Mouse (Mus musculus): ENCODE measurements around the gene Ypel3. TPM values are rescaled to one million over a fixed set of nuclear protein-coding genes. Genes with fewer than 3 reads are reported as not detected.

Ypel3 gene
- 214 to 273 TPM (median 230 TPM) in 4 replicates for total RNA-seq (2023; ENCODE audit: inconsistent age)

DNA sequence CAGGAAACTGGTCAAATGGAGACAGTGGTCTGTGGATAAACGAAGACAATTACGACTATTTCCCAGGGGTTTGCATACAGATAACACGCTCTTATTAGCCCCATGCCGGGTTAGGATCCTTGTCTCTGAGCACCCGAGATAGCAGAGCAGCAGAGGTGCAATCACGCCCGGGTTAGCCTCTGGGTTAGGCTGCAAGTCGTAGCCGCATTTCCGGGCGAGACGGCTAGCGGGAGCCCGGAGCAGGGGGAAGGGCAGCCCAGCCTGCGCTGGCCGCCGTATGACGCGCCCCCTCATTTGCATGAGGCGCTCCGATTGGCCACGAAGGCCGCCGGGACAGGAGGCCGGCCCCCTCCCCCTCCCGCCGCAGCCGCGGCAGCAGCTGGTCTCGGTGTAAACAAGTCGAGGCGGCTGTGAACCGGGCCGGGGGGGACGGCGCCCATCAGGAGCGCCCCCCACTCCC is at the start of gene Ypel3:
Ypel3 (plus strand) TSS at position 358 of the 460 bp plus-strand sequence.

DNA sequence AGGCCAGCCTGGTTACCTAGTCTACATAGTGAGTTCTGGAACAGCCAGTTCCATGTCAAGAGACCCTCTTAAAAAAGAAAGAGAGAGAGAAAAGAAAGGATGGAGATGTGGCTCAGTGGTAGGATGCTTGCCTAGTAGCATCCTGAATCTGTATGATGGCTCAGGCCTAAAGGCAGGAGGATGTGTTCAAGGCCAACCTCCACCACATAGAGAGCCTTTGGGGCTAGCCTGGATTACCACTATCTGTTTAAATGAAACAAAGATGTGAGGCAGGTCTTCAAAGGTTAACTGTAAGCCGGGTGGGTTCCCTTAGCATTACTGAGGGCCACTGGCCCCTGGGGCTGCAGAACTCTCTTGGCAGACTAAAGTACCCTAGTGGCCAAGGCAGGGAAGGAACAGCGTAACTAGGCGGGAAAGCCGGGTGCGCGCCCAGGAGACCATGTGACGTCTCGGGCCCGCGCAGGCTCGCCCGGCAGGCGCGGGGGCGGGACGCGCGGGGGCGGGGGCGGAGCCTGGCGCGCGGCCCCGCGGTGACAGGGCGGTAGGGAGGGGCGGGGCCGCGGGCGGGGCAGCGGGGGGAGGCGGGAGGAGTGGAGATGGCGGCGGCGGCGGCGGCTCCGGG is 17.6 kb upstream of the Ypel3 start, which contains the start of gene Mapk3:
Mapk3 (plus strand) TSS at position 552 of the 622 bp plus-strand sequence.

DNA sequence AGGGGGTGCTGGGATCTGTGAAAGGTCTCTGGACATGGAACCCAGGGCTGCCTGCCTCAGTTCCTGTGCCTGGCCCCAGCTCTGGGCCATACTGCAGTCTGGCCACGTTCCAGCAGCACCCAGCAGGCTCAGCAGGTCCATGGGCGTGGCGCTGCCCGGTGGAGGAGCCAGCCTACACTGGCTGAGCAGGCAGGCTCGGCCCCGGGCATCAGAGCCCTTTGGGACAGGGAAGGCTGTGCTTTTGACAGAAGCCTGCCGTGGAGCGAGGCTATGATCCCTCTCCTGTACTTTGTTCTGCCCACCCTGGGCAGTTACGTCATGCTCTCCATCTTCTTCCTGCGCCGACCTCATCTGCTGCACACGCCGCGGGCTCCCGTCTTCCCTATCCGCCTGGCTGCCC is 10.6 kb upstream of the Ypel3 start, which contains the start of gene Gdpd3:
Gdpd3 (plus strand) TSS at position 134 of the 400 bp plus-strand sequence.

DNA sequence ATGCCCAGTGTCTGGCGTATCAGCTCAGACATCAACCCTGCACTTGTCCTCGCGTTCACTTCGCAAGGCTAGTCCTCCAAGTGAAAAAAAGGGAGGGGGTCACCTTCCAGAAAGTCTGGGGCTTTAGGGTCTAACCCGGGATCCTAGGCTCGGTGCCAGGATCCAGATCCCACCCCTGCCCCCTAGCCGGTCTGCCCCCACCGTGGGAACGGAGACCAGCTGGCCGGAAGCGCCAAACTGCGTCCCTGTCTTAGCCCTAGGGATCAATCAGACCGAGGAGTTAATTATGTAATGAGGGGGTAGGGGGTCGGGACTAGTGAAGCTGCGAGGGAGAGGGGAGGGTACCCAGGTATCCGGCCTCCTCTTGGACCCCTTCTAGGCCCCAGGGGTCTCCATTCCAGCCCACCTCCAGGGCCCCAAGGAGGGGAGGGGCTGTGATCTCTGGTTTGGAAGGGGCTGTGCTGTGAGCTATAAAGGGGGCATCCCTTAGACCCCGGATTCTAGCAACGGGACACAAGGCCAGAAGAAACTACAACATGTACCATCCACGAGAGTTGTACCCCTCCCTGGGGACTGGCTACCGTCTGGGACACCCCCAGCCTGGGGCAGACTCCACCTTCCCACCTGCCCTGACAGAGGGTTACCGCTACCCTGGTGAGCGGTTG is 4.3 kb downstream of the Ypel3 start, which contains the start of gene Tbx6:
Tbx6 (plus strand) TSS at position 513 of the 665 bp plus-strand sequence.

GRCm38 (mm10) chr7:126791851-126792720 is 15.3 kb downstream of the Ypel3 start, which contains the start of gene Ppp4c:
Gene Ppp4c (minus strand): TSS chr7:126792496.

GRCm38 (mm10) chr7:126797411-126798126 is 20.8 kb downstream of the Ypel3 start, which contains the start of gene Fam57b:
Gene Fam57b (plus strand): TSS chr7:126797668.

Other genes with a start within 250 kb of the Ypel3 start
- 142 to 155 TPM (median 153 TPM) in 4 replicates for gene Eif3c, start 210.5 kb upstream of the Ypel3 start, total RNA-seq (2023; ENCODE audit: inconsistent age)
- 2.4 to 5.9 TPM (median 2.9 TPM) in 4 replicates for gene Apobr, start 192.0 kb upstream of the Ypel3 start, total RNA-seq (2023; ENCODE audit: inconsistent age)
- gene Cln3, start 191.1 kb upstream of the Ypel3 start, total RNA-seq (2023; ENCODE audit: inconsistent age) = 68.8 to 79.7 TPM (median 70.3 TPM) in 4 replicates
- not detected in 4 replicates for gene Il27, start 182.0 kb upstream of the Ypel3 start, total RNA-seq (2023; ENCODE audit: inconsistent age)
- not detected in 4 replicates for gene Nupr1, start 146.1 kb upstream of the Ypel3 start, total RNA-seq (2023; ENCODE audit: inconsistent age)
- gene Sgf29, start 127.6 kb upstream of the Ypel3 start, total RNA-seq (2023; ENCODE audit: inconsistent age) = 53.2 to 68.5 TPM (median 58.7 TPM) in 4 replicates
- gene Sult1a1, start 100.5 kb upstream of the Ypel3 start, total RNA-seq (2023; ENCODE audit: inconsistent age) = 0.39 to 0.80 TPM in 2 of 4 replicates, not detected in the others
- 92.9 to 130 TPM (median 104 TPM) in 4 replicates for gene Bola2, start 81.6 kb upstream of the Ypel3 start, total RNA-seq (2023; ENCODE audit: inconsistent age)
- gene Slx1b, start 81.2 kb upstream of the Ypel3 start, total RNA-seq (2023; ENCODE audit: inconsistent age) = 3.9 to 6.4 TPM (median 4.9 TPM) in 4 replicates
- gene Coro1a, start 69.2 kb upstream of the Ypel3 start, total RNA-seq (2023; ENCODE audit: inconsistent age) = 1,256 to 1,390 TPM (median 1,299 TPM) in 4 replicates
- gene Mapk3, start 17.4 kb upstream of the Ypel3 start, total RNA-seq (2023; ENCODE audit: inconsistent age) = 40.6 to 45.0 TPM (median 42.7 TPM) in 4 replicates
- 0.99 to 4.9 TPM (median 2.5 TPM) in 4 replicates for gene Gdpd3, start 10.6 kb upstream of the Ypel3 start, total RNA-seq (2023; ENCODE audit: inconsistent age)
- 6.5 to 8.9 TPM (median 7.0 TPM) in 4 replicates for gene Tbx6, start 4.5 kb downstream of the Ypel3 start, total RNA-seq (2023; ENCODE audit: inconsistent age)
- gene Ppp4c, start 15.5 kb downstream of the Ypel3 start, total RNA-seq (2023; ENCODE audit: inconsistent age) = 266 to 298 TPM (median 270 TPM) in 4 replicates
- gene Fam57b, start 20.7 kb downstream of the Ypel3 start, total RNA-seq (2023; ENCODE audit: inconsistent age) = not detected in 4 replicates
- not detected in 4 replicates for gene 4930451I11Rik, start 54.7 kb downstream of the Ypel3 start, total RNA-seq (2023; ENCODE audit: inconsistent age)
- not detected in 4 replicates for gene Doc2a, start 70.5 kb downstream of the Ypel3 start, total RNA-seq (2023; ENCODE audit: inconsistent age)
- 19.8 to 34.1 TPM (median 25.1 TPM) in 4 replicates for gene Hirip3, start 85.0 kb downstream of the Ypel3 start, total RNA-seq (2023; ENCODE audit: inconsistent age)
- gene Ino80e, start 85.4 kb downstream of the Ypel3 start, total RNA-seq (2023; ENCODE audit: inconsistent age) = 80.6 to 105 TPM (median 95.0 TPM) in 4 replicates
- gene Taok2, start 107.7 kb downstream of the Ypel3 start, total RNA-seq (2023; ENCODE audit: inconsistent age) = 86.7 to 99.4 TPM (median 89.7 TPM) in 4 replicates
- gene Tmem219, start 146.0 kb downstream of the Ypel3 start, total RNA-seq (2023; ENCODE audit: inconsistent age) = 36.7 to 44.6 TPM (median 41.0 TPM) in 4 replicates
- 34.7 to 41.2 TPM (median 38.6 TPM) in 4 replicates for gene Kctd13, start 151.9 kb downstream of the Ypel3 start, total RNA-seq (2023; ENCODE audit: inconsistent age)
- not detected in 4 replicates for gene Asphd1, start 172.6 kb downstream of the Ypel3 start, total RNA-seq (2023; ENCODE audit: inconsistent age)
- gene Sez6l2, start 173.6 kb downstream of the Ypel3 start, total RNA-seq (2023; ENCODE audit: inconsistent age) = 4.5 to 6.9 TPM (median 5.5 TPM) in 4 replicates
- 66.9 to 70.5 TPM (median 68.4 TPM) in 4 replicates for gene Cdipt, start 199.0 kb downstream of the Ypel3 start, total RNA-seq (2023; ENCODE audit: inconsistent age)
- 0.54 to 1.4 TPM (median 1.3 TPM) in 4 replicates for gene Cdiptos, start 199.1 kb downstream of the Ypel3 start, total RNA-seq (2023; ENCODE audit: inconsistent age)
- gene Mvp, start 237.7 kb downstream of the Ypel3 start, total RNA-seq (2023; ENCODE audit: inconsistent age) = 41.1 to 44.2 TPM (median 42.9 TPM) in 4 replicates
- gene Pagr1b, start 239.5 kb downstream of the Ypel3 start, total RNA-seq (2023; ENCODE audit: inconsistent age) = 6.5 to 7.8 TPM (median 6.7 TPM) in 3 of 4 replicates, not detected in the other
- gene Pagr1a, start 240.4 kb downstream of the Ypel3 start, total RNA-seq (2023; ENCODE audit: inconsistent age) = 3.8 to 30.1 TPM (median 20.5 TPM) in 3 of 4 replicates, not detected in the other
- 26.9 to 42.2 TPM (median 37.4 TPM) in 4 replicates for gene Gm42742, start 244.1 kb downstream of the Ypel3 start, total RNA-seq (2023; ENCODE audit: inconsistent age)
- gene Prrt2, start 244.3 kb downstream of the Ypel3 start, total RNA-seq (2023; ENCODE audit: inconsistent age) = 1.2 to 1.6 TPM (median 1.4 TPM) in 4 replicates

Data from B cell, adult (primary cell).